Comparison of ENCODE assay signal across 18 mouse cellular contexts in genomic region chr7:46679044-46679443, GRCm38 (mm10). TPM values are rescaled to one million over a fixed set of nuclear protein-coding genes. Genes with fewer than 3 reads are reported as not detected.
A peak's percentile ranks its signal among the peaks of the same experiment; 100 is the strongest.
DNase-seq lines count a peak whose midpoint lies in the region; ATAC-seq and TF ChIP-seq lines count a peak whose summit lies in the region.
"Not testable (repeated sequence)": the region's sequence is repeated elsewhere in the genome, so short reads cannot be mapped to it uniquely, and the experiment has no call there.
"Had no signal": no experiment of that assay in that cellular context is flagged by ENCODE, and none has a peak within 500 bp of the region (broad histone marks: within the 10 kb centered on the region; RNA-seq: fewer than 3 reads in every experiment).

No protein-coding gene starts in this region.

- TF ChIP-seq POLR2A in CH12.LX (IDR thresholded peaks at IDR 0.05; ENCODE audit: low read depth, low read length): not testable (repeated sequence)

- H3K4me2 ChIP-seq in CH12.LX (ENCODE audit: insufficient read depth, low read depth, poor library complexity, severe bottlenecking); midbrain, embryonic 11.5 days: not testable (repeated sequence)

- H3K27me3 ChIP-seq in CH12.LX (replicated peaks); midbrain, embryonic 11.5 days (ENCODE audit: control insufficient read depth, insufficient read depth, low read length): not testable (repeated sequence)

- ATAC-seq in midbrain, embryonic 11.5 days (ENCODE audit: low FRiP score): not testable (repeated sequence)

- H3K9ac ChIP-seq in CH12.LX (ENCODE audit: insufficient read depth, low read depth); midbrain, embryonic 11.5 days (ENCODE audit: low read length): not testable (repeated sequence)

- in situ Hi-C loops in CH12.LX (cut with MboI; ENCODE audit: low pct_ligation_motif_present, low pct_unique_long_range_greater_than_20kb, low sequenced_read_pairs): not testable (repeated sequence)

- dilution Hi-C loops in CH12.LX (cut with MboI; ENCODE audit: extremely low pct_ligation_motif_present, extremely low pct_unique_long_range_greater_than_20kb, low sequenced_read_pairs): not testable (repeated sequence)

- TF ChIP-seq RAD21 in CH12.LX (IDR thresholded peaks at IDR 0.05; ENCODE audit: low read depth, low read length): not testable (repeated sequence)

- TF ChIP-seq EP300 in CH12.LX (IDR thresholded peaks at IDR 0.05; ENCODE audit: low read length): not testable (repeated sequence)

- H3K4me3 ChIP-seq in CH12.LX (replicated peaks in 1 of 3; ENCODE audit: low read depth in 2 of 3, low read length in 2 of 3, poor library complexity in 1 of 3); midbrain, embryonic 11.5 days (ENCODE audit: low read depth, low read length): not testable (repeated sequence)

- DNase-seq in A20 (ENCODE audit: low read depth, low spot score): peak; percentile 67
- peak; percentile 31 for DNase-seq in CH12.LX (ENCODE audit: extremely low read depth)
- DNase-seq in midbrain, embryonic 11.5 days (ENCODE audit: low spot score, missing footprints): peak; percentile 39

- TF ChIP-seq CTCF in CH12.LX (conservative IDR thresholded peaks at IDR 0.05 in 1 of 2, IDR thresholded peaks at IDR 0.05 in 1 of 2; ENCODE audit: low read depth in 2 of 2, low read length in 2 of 2): not testable (repeated sequence)

- H3K4me1 ChIP-seq in CH12.LX (ENCODE audit: control insufficient read depth in 1 of 2, insufficient read depth in 2 of 2): peaks cover 4 to 48% of the 10 kb centered on the region in 2 experiments
- H3K4me1 ChIP-seq in midbrain, embryonic 11.5 days (ENCODE audit: control insufficient read depth, insufficient read depth, low read length): not testable (repeated sequence)

- 93% methylated on average over 7 of the region's 7 CpGs for WGBS in midbrain, embryonic 11.5 days

- not testable (repeated sequence) for H3K79me2 ChIP-seq in CH12.LX (replicated peaks; ENCODE audit: control insufficient read depth, extremely low read depth, insufficient read depth, poor library complexity, severe bottlenecking)

- not testable (repeated sequence) for H3K9me3 ChIP-seq in CH12.LX (replicated peaks; ENCODE audit: low read length); midbrain, embryonic 11.5 days (ENCODE audit: control insufficient read depth, low read length)

- H3K36me3 ChIP-seq in CH12.LX (replicated peaks in 1 of 2; ENCODE audit: control insufficient read depth in 1 of 2, insufficient read depth in 1 of 2, low read length in 1 of 2); midbrain, embryonic 11.5 days (ENCODE audit: control insufficient read depth, insufficient read depth, low read length): not testable (repeated sequence)

- not testable (repeated sequence) for H3K27ac ChIP-seq in CH12.LX (ENCODE audit: insufficient read depth, low read depth); midbrain, embryonic 11.5 days (ENCODE audit: low read depth, low read length)

TF ChIP-seq in CH12.LX, 34 proteins besides CTCF, POLR2A, EP300 and RAD21:
- peak; percentile 77 for TF ChIP-seq BHLHE40 (IDR thresholded peaks at IDR 0.05; ENCODE audit: low read depth, low read length)
- peak; percentile 41; the same call in 1 of the 2 replicates for TF ChIP-seq ETS1 (conservative IDR thresholded peaks at IDR 0.05; ENCODE audit: low read depth, low read length)
- 0 out of 2 replicates have a peak, but pooled peaks have one; percentile 19 for TF ChIP-seq TCF12 (IDR thresholded peaks at IDR 0.05; ENCODE audit: low read depth, low read length)

RNA-seq across cellular contexts. Expression of gene Tph1, which starts 6.7 kb away (rescaled TPM):
- total RNA-seq in CH12.LX (2012; rRNA removed): 0.13 and 0.17 TPM in 2 replicates
- not detected in 2 replicates for total RNA-seq in CH12.LX (2014; rRNA removed)
- 0.22 TPM in 1 of 2 replicates, not detected in the other for polyA plus RNA-seq in CH12.LX (2012; ENCODE audit: insufficient read length, low read depth)
- polyA plus RNA-seq in midbrain, embryonic 11.5 days (2014; fragmentation: Nextera tagmentation; extraction: Ambion mirVana): 0.21 and 0.59 TPM in 2 replicates
- total RNA-seq: adrenal gland, adult 2 months; adrenal gland, adult 8-10 months; adrenal gland, postnatal 10 days; adrenal gland, postnatal 14 days; adrenal gland, postnatal 25 days; MEL had no signal
- polyA plus RNA-seq: adrenal gland, adult 2 months; cerebellum, adult 2 months; Patski had no signal

RNA-seq across cellular contexts. Expression of gene Saal1, which starts 31.4 kb away (rescaled TPM):
- total RNA-seq in CH12.LX (2012; rRNA removed): 15.1 and 16.6 TPM in 2 replicates
- total RNA-seq in CH12.LX (2014; rRNA removed): 14.7 and 15.2 TPM in 2 replicates
- polyA plus RNA-seq in CH12.LX (2012; ENCODE audit: insufficient read length, low read depth): 24.5 and 27.6 TPM in 2 replicates
- polyA plus RNA-seq in midbrain, embryonic 11.5 days (2014; fragmentation: Nextera tagmentation; extraction: Ambion mirVana): 42.4 and 44.1 TPM in 2 replicates

RNA-seq across cellular contexts. Expression of gene Saa3, which starts 36.5 kb away (rescaled TPM):
- total RNA-seq in CH12.LX (2012; rRNA removed) (not detected in 2 replicates), CH12.LX (2014; rRNA removed) (0.59 TPM in 1 of 2 replicates, not detected in the other)
- polyA plus RNA-seq in CH12.LX (2012; ENCODE audit: insufficient read length, low read depth): not detected in 2 replicates
- polyA plus RNA-seq in midbrain, embryonic 11.5 days (2014; fragmentation: Nextera tagmentation; extraction: Ambion mirVana): 0.07 TPM in 1 of 2 replicates, not detected in the other
- polyA plus RNA-seq: activated CD4-positive, CD25-positive, alpha-beta regulatory T cell, adult 4 months; brain, embryonic 14.5 days; CD4-positive, CD25-positive, alpha-beta regulatory T cell, adult 4 months; cerebellum, adult 2 months; G1E had no signal

RNA-seq across cellular contexts. Expression of gene Sergef, which starts 39.4 kb away (rescaled TPM):
- total RNA-seq in CH12.LX (2012; rRNA removed) (13.8 and 14.1 TPM in 2 replicates), CH12.LX (2014; rRNA removed) (13.0 and 16.3 TPM in 2 replicates)
- 17.9 and 18.0 TPM in 2 replicates for polyA plus RNA-seq in CH12.LX (2012; ENCODE audit: insufficient read length, low read depth)
- 14.3 and 15.7 TPM in 2 replicates for polyA plus RNA-seq in midbrain, embryonic 11.5 days (2014; fragmentation: Nextera tagmentation; extraction: Ambion mirVana)

RNA-seq across cellular contexts. Expression of gene Saa4, which starts 53.4 kb away (rescaled TPM):
- total RNA-seq in CH12.LX (2012; rRNA removed) (not detected in 2 replicates), CH12.LX (2014; rRNA removed) (not detected in 2 replicates)
- not detected in 2 replicates for polyA plus RNA-seq in CH12.LX (2012; ENCODE audit: insufficient read length, low read depth)
- not detected in 2 replicates for polyA plus RNA-seq in midbrain, embryonic 11.5 days (2014; fragmentation: Nextera tagmentation; extraction: Ambion mirVana)
- total RNA-seq: adrenal gland, adult 18-20 months; adrenal gland, adult 8-10 months; adrenal gland, postnatal 25 days; ES-E14; G1E; MEL had no signal
- polyA plus RNA-seq: activated CD4-positive, CD25-positive, alpha-beta regulatory T cell, adult 4 months; adrenal gland, adult 2 months; brain, embryonic 14.5 days; C2C12; CD4-positive, CD25-positive, alpha-beta regulatory T cell, adult 4 months; cerebellum, adult 2 months; G1E; Patski had no signal
